Mouse (Mus musculus): Measurements from ENCODE around the gene Il6ra. TPM values are rescaled to one million over a fixed set of nuclear protein-coding genes. Genes with fewer than 3 reads are reported as not detected.

Gene Il6ra
- polyA plus RNA-seq, 1 experiment from 2014 or later, result 1.1 TPM

DNA sequence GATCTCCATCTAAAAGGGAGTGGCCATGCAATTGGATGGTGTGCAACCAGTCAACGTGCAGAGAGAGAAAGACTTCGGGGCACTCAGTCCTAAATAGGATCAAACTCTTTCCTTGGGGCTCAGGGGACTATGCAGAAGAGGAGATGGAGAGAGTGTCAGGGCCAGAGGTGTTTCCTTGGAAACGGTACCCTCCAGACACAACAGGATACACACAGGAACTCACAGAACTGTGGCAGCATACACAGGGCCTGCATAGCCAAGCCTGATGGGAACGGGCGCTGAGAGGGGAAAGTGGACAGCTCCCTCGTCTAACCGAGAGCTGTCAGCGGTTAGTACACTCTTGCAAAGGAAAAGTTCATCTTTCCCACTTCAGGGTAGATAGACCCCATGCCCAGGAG is 13.5 kb downstream of the Il6ra start:
- Histone ChIP-seq H3K27ac (no peak overlapping the region; the same call in 1 of the 2 replicates), H3K27me3 (0 out of 2 replicates have a peak, but pooled peaks cover 2% of the 10 kb centered on the region), H3K4me2 (no peak overlapping the region), H3K4me1 (replicated peaks) (0 out of 2 replicates have a peak, but pooled peaks cover 7% of the 10 kb centered on the region), H3K9me3 (no peaks in the 10 kb centered on the region), H3K9ac (no peak overlapping the region), H3K36me3 (no peaks in the 10 kb centered on the region), H3K4me3 (no peak overlapping the region)
- no peak for ATAC-seq (ENCODE audit: low FRiP score)
- 75% methylated on average over 8 of the region's 8 CpGs for WGBS

DNA sequence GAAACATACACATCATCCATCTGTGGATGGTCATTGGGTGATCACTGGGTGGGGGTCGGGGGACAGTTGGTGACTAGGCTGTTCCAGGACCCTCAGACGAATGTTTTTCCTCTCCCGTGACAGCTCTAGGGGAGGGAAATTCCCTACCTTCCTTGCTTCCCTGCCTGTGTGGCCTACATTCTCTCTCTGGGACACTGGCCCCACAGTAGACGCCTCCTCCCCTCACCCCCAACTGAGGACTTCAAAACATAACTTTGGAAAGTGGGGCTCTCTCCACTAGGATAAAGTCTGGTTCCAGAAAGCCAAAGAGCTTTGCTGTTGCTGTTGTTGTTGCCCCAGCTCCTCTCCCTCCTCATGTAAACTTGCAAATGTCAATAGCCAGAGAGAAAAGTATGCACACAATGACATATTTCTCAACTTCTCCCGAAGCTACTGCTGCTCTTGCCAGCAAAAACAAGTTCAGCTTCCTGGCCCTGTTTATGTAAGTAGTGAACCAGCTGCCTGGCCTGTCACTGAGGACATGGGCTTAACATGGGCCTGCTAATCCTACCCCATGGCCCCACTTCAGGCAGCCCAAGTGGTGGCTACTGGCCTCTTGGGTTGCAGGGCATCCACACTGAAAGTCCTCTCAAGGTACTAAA is 14.0 kb downstream of the Il6ra start:
- Histone ChIP-seq H3K27me3 (0 out of 2 replicates have a peak, but pooled peaks cover 2% of the 10 kb centered on the region), H3K4me2 (no peak overlapping the region), H3K9me3 (no peaks in the 10 kb centered on the region), H3K27ac (no peak overlapping the region), H3K4me1 (replicated peaks) (0 out of 2 replicates have a peak, but pooled peaks cover 7% of the 10 kb centered on the region), H3K9ac (no peak overlapping the region), H3K4me3 (no peak overlapping the region), H3K36me3 (no peaks in the 10 kb centered on the region)
- no peak for ATAC-seq (ENCODE audit: low FRiP score)
- 68% methylated on average over 5 of the region's 5 CpGs for WGBS

DNA sequence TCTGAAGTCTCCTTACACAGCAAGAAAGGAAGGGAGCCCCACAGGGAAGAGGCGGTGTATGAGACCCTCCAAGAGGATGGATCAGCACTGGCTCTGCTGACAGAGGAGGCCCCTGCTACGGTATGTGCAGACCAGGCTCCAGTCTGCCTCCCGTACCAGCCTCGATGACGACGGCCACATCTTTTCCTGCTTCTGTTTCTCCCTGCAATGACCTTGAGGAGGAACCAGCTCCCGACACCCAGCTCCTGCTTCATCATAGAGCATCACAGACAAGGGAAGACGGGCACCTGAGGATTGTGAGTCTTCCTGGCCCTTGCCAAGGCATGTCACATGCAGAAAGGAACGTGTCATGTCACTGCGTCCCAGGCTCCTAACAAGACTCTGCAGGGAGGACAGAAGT is 15.0 kb downstream of the Il6ra start:
- no peak overlapping the region for H3K4me2 ChIP-seq
- no peak for ATAC-seq (ENCODE audit: low FRiP score)
- H3K36me3 ChIP-seq, result no peaks in the 10 kb centered on the region
- WGBS, result 75% methylated on average over 10 of the region's 10 CpGs
- no peak overlapping the region for H3K27ac ChIP-seq
- H3K4me1 ChIP-seq (replicated peaks), result 0 out of 2 replicates have a peak, but pooled peaks cover 7% of the 10 kb centered on the region
- 0 out of 2 replicates have a peak, but pooled peaks cover 2% of the 10 kb centered on the region for H3K27me3 ChIP-seq
- no peak overlapping the region for H3K4me3 ChIP-seq
- no peaks in the 10 kb centered on the region for H3K9me3 ChIP-seq
- no peak overlapping the region for H3K9ac ChIP-seq

DNA sequence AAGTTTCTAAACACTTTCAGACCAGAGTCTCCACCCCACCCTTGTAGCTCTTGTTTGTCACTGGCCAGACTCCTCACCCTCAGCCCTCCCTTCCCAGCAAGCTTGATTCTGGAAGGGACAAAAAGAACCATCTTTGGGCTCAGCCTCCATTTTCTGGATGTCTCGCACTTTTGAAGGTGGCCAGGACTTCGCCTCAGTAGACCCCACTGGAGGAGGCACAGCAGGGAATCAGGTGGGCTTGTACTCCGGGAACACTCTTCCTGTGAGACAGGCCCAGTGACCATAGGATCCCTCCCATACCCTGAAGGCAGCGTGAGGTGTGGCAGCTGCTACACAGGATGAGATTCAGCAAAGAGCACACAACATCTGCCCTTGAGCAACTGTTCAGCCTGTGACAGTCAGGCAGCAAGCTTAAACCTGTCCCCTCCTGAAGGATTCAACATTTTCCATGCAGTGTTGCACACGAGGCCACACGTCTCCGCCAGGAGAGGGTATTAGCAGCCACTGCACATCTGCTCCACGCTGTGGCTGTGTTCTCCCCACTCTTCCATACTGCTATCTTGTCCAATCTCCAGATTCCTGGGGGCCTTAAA is 15.7 kb downstream of the Il6ra start:
- no peaks in the 10 kb centered on the region for H3K36me3 ChIP-seq
- no peaks in the 10 kb centered on the region for H3K9me3 ChIP-seq
- H3K4me3 ChIP-seq, result no peak overlapping the region
- no peak overlapping the region for H3K4me2 ChIP-seq
- 68% methylated on average over 8 of the region's 8 CpGs for WGBS
- no peaks in the 10 kb centered on the region for H3K27me3 ChIP-seq
- ATAC-seq (ENCODE audit: low FRiP score), result no peak
- H3K4me1 ChIP-seq (replicated peaks), result 0 out of 2 replicates have a peak, but pooled peaks cover 7% of the 10 kb centered on the region
- no peak overlapping the region for H3K9ac ChIP-seq
- no peak overlapping the region for H3K27ac ChIP-seq

DNA sequence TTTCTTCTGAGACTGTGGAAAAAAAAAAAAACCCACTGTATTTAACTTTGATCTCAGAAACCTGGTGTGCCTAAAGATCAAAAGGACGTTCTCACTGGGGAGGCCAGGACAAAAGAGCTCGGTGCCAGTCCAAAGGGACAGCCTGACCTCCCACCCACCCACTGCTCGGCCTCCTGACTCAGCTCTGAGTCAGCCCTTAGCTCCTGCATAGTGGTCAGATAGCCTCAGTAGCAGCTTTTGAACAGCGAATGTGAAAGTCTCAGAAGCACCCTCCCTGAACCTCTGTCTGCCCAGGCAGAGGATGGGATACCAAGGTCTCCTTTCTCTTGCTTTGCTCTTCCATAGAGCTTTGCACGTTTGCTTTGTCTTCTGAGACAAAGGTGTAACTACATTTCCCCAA is 16.4 kb downstream of the Il6ra start:
- H3K36me3 ChIP-seq, result no peaks in the 10 kb centered on the region
- H3K9ac ChIP-seq, result no peak overlapping the region
- no peaks in the 10 kb centered on the region for H3K9me3 ChIP-seq
- H3K4me1 ChIP-seq (replicated peaks), result 0 out of 2 replicates have a peak, but pooled peaks cover 7% of the 10 kb centered on the region
- no peak overlapping the region for H3K4me3 ChIP-seq
- no peak overlapping the region for H3K4me2 ChIP-seq
- 10% methylated on average over 5 of the region's 5 CpGs for WGBS
- no peak for ATAC-seq (ENCODE audit: low FRiP score)
- no peak overlapping the region for H3K27ac ChIP-seq
- H3K27me3 ChIP-seq, result no peaks in the 10 kb centered on the region

DNA sequence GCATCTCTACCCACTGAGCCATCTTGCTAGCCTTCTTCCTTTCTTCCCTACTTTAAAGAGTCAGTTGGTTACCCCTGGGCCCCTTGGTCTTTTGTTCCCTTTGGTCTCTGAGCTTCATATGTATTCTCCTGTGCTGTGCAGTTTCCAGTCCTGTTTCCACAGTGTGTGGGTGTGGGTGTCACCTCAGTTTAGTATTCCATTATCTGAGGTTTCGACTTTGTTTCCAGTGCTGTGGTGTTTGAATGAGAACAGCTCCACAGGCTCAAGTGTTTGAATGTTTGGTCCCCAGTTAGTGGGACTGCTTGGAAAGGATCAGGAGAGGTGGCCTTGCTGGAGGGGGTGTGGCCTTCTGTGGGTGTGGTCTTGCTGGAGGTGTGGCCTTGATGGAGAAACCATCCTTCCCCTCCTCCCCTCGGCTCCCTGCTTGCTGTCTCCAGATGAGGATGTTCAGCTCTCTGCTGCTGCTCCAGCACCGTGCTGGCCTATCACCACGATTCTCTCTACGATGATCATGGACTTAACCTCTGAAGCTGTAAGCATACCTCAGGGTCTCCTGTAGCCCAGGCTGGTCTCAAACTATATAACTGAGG is 20.4 kb downstream of the Il6ra start:
- H3K4me3 ChIP-seq, result no peak overlapping the region
- ATAC-seq (ENCODE audit: low FRiP score), result no peak
- no peak overlapping the region for H3K4me2 ChIP-seq
- H3K9ac ChIP-seq, result no peak overlapping the region
- no peaks in the 10 kb centered on the region for H3K9me3 ChIP-seq
- no peak overlapping the region for H3K27ac ChIP-seq
- no peaks in the 10 kb centered on the region for H3K36me3 ChIP-seq
- no peaks in the 10 kb centered on the region for H3K27me3 ChIP-seq
- 0 out of 2 replicates have a peak, but pooled peaks cover 7% of the 10 kb centered on the region for H3K4me1 ChIP-seq (replicated peaks)
- WGBS, result 91% methylated on average over 5 of the region's 5 CpGs

DNA sequence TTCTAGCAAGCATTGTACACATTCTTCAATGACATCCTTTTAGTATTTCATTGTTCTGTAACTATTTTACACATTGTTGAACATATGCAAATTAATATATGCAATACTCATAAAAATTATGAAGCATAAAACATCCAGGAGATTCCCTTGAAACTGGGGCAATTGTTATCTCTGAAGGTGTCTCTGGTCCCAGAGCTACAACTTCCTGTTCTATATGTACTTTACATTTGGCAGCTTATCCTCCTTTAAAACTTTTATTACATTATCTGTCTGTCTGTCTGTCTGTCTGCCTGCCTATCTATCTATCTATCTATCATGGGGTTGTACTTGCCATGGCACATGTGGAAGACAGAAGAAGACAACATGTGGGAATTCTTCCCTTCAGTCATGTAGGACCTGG is 21.3 kb downstream of the Il6ra start:
- Histone ChIP-seq H3K9ac (no peak overlapping the region), H3K9me3 (no peaks in the 10 kb centered on the region), H3K4me1 (replicated peaks) (0 out of 2 replicates have a peak, but pooled peaks cover 7% of the 10 kb centered on the region), H3K36me3 (no peaks in the 10 kb centered on the region), H3K27ac (no peak overlapping the region), H3K4me3 (no peak overlapping the region), H3K27me3 (no peaks in the 10 kb centered on the region), H3K4me2 (no peak overlapping the region)
- ATAC-seq (ENCODE audit: low FRiP score), result no peak

DNA sequence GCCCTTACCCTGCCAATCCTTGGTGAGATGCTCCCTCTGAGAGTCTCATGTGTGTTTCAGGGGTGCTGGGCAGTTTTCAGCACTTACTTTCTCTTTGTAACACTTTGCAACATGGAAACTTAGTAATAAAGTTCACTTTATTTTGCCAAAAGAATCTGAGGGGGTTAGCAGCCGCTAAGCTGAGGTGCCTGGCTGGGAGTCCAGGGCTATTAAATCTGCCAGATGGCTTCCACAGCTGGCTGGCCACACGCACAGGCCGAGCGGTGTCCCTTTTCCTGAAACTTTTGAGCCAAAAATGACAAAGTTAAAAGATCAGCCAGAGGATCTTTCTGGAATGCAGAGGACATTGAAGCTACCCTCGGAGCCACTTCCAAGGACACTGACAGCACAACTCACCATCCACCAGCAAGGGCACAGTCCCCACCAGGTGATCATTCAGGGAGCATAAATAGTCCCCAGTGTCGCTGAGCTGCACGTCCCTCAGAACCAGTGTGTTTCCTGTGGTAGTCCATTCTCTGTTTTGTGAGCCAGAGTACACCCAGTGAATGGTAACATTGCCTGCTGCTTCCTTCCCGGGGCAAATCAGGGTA is 23.1 kb downstream of the Il6ra start:
- H3K4me1 ChIP-seq (replicated peaks), result no peaks in the 10 kb centered on the region
- no peak overlapping the region for H3K27ac ChIP-seq
- WGBS, result 75% methylated on average over 8 of the region's 8 CpGs
- no peak overlapping the region for H3K4me3 ChIP-seq
- no peaks in the 10 kb centered on the region for H3K27me3 ChIP-seq
- no peak overlapping the region for H3K4me2 ChIP-seq
- H3K36me3 ChIP-seq, result no peaks in the 10 kb centered on the region
- no peak for ATAC-seq (ENCODE audit: low FRiP score)
- no peak overlapping the region for H3K9ac ChIP-seq
- no peaks in the 10 kb centered on the region for H3K9me3 ChIP-seq

DNA sequence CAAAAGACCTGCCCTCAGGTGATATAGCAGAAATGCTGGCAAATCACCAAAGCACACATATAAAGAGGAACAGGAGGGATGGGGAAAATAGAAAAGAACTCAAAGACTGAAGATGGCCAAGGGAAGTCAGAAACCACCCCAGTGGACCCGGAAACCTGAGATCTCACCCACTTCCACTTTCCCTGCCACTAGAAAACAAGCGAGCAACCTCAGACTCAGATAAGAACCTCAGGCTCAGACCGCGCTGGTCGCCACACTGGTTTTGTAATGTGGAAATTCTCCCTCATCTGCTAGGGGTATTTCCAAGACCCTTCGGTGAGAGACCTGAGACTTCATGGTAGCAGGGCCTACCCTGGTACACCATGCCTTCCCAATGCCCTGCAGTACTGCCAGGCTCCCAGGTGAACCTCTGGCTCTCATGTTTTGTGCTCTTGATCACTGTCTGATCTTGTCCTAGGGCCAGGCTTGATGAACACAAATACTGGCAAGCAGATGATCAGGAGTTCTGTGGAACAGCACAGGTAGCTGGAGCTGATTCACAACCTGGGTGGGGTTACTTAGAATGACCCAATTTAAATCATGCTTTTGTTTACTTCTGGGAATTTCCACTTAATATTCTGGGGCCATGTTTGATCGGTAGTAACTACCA is 25.3 kb downstream of the Il6ra start:
- Histone ChIP-seq H3K9ac (no peak overlapping the region), H3K27ac (no peak overlapping the region), H3K4me1 (replicated peaks) (no peaks in the 10 kb centered on the region), H3K4me3 (no peak overlapping the region), H3K9me3 (no peaks in the 10 kb centered on the region), H3K4me2 (no peak overlapping the region), H3K27me3 (no peaks in the 10 kb centered on the region), H3K36me3 (no peaks in the 10 kb centered on the region)
- WGBS, result 94% methylated on average over 7 of the region's 7 CpGs
- ATAC-seq (ENCODE audit: low FRiP score), result no peak

DNA sequence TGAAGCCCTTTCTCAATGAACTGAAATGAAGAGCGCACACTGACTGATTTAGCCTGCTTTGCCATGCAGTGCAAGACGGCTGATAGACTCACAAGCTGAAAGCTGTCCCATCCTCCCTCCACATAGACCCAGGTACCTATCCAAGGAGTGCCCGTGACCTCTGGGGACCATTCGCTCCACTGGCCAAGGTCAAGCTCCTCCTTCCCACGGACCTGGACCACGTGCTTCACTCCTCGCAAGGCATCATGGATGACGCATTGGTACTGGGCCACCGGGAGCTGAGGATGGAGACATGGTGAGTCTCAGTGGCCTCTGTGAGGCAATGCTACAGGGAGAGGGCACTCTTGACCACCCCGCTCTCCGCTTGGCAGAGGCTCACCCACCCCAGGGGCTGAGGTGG is 27.2 kb downstream of the Il6ra start:
- no peaks in the 10 kb centered on the region for H3K27me3 ChIP-seq
- 95% methylated on average over 11 of the region's 11 CpGs for WGBS
- ATAC-seq (ENCODE audit: low FRiP score), result no peak
- H3K9ac ChIP-seq, result no peak overlapping the region
- H3K4me1 ChIP-seq (replicated peaks), result no peaks in the 10 kb centered on the region
- H3K9me3 ChIP-seq, result no peaks in the 10 kb centered on the region
- H3K4me2 ChIP-seq, result no peak overlapping the region
- H3K36me3 ChIP-seq, result no peaks in the 10 kb centered on the region
- H3K4me3 ChIP-seq, result no peak overlapping the region
- no peak overlapping the region for H3K27ac ChIP-seq

DNA sequence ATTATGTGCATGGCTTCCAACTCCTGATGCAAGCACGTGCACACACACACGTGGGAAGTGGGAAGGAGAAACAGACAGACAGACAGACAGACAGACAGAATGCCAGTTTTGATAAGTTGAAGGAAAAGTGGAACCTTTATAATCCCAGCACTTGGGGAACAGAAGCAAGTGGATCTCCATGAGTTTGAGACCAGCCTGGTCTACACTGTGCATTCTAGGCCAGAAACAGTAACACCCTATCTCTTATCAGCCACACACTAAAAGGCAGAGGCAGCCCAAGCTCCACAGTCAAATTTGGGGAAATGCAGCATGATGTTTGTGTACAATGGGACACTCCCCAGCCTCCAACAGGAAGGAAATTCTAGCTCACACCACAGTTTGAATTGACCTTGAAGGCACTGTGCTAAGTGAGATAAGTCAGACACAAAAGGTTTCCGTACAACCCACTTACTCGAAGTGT is 29.4 kb downstream of the Il6ra start:
- ATAC-seq (ENCODE audit: low FRiP score), result no peak
- H3K9me3 ChIP-seq, result no peaks in the 10 kb centered on the region
- no peak overlapping the region for H3K4me2 ChIP-seq
- H3K4me3 ChIP-seq, result no peak overlapping the region
- H3K27ac ChIP-seq, result no peak overlapping the region
- no peak overlapping the region for H3K9ac ChIP-seq
- 88% methylated on average over 4 of the region's 4 CpGs for WGBS
- no peaks in the 10 kb centered on the region for H3K27me3 ChIP-seq
- H3K4me1 ChIP-seq (replicated peaks), result no peaks in the 10 kb centered on the region
- H3K36me3 ChIP-seq, result no peaks in the 10 kb centered on the region

DNA sequence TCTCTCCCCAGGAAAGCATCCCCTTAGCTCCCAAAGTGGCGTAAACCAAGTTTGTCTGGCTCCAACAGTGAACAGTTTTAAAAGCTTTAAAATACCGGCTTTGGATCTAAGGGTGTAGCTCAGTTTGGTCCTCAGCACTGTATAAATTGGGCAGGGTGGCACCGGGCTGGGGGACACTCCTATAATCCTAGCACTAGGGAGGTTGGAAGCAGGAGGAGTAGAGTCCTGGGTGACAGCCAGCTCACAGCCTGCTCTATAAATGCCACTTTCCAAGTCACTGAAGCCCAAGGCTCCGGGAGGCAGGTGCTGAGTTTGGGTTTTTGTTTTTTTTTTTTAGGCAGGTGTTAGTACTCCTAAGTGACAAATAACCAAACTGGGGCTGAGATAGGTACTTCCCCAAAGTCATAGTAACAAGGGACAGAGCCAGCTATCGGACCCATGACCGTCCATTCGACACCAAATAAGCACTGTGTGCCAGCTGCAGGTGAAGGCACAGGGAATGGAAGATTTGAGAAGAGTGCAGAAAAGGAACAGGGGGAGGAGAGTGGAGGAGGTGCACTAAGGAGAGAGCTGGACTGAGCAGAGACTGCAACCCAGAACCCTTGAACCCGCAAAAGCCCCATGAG is 30.3 kb downstream of the Il6ra start:
- WGBS, result 83% methylated on average over 8 of the region's 8 CpGs
- H3K4me2 ChIP-seq, result no peak overlapping the region
- no peaks in the 10 kb centered on the region for H3K36me3 ChIP-seq
- no peak overlapping the region for H3K27ac ChIP-seq
- H3K27me3 ChIP-seq, result no peaks in the 10 kb centered on the region
- H3K9me3 ChIP-seq, result no peaks in the 10 kb centered on the region
- no peak overlapping the region for H3K4me3 ChIP-seq
- no peaks in the 10 kb centered on the region for H3K4me1 ChIP-seq (replicated peaks)
- no peak overlapping the region for H3K9ac ChIP-seq
- ATAC-seq (ENCODE audit: low FRiP score), result no peak

All from hindbrain, embryonic 13.5 days (tissue).